Mouse (Mus musculus) liver, postnatal 0 days (tissue): ENCODE results near the gene Stk25. TPM values are rescaled to one million over a fixed set of nuclear protein-coding genes. Genes with fewer than 3 reads are reported as not detected.
"Not testable (repeated sequence)": the region's sequence is repeated elsewhere in the genome, so short reads cannot be mapped to it uniquely, and the experiment has no call there.

ENCODE experiments used
- ATAC-seq: fragments of 200-750 bp; cut with Nextera tagmentation; 2 replicates; pipeline ENCODE4 v1.8.0; 2017; ENCODE audit warnings: mild to moderate bottlenecking, moderate library complexity
- DNase-seq: peaks from one replicate; pipeline ENCODE4 v3.0.0-alpha.2; 2016
- H3K27ac ChIP-seq: fragments of 300-500 bp; sonication (generic); 2 replicates; pipeline ENCODE4 v1.5.1; 2014; ENCODE audit warnings: antibody characterized with exemption, moderate library complexity, mild to moderate bottlenecking, low read depth
- H3K27me3 ChIP-seq: fragments of 300-500 bp; sonication (generic); 2 replicates; pipeline ENCODE4 v1.6.1; 2014; ENCODE audit warnings: low read length, control low read depth, mixed read lengths; ENCODE audit not compliant: insufficient read depth
- H3K36me3 ChIP-seq: fragments of 300-500 bp; sonication (generic); replicated peaks from 2 replicates; pipeline ENCODE4 v1.6.1; 2014; ENCODE audit warnings: mild to moderate bottlenecking, control low read depth, low read length, moderate library complexity, mixed read lengths; ENCODE audit not compliant: insufficient read depth
- H3K4me1 ChIP-seq: fragments of 300-500 bp; sonication (generic); 2 replicates; pipeline ENCODE4 v1.6.1; 2014; ENCODE audit warnings: antibody characterized with exemption, mild to moderate bottlenecking, control low read depth; ENCODE audit not compliant: insufficient read depth
- H3K4me2 ChIP-seq: fragments of 300-500 bp; sonication (generic); 2 replicates; pipeline ENCODE4 v1.6.1; 2014; ENCODE audit warnings: low read depth, mild to moderate bottlenecking, low read length, moderate library complexity, mixed read lengths
- H3K4me3 ChIP-seq: fragments of 300-500 bp; sonication (generic); 2 replicates; pipeline ENCODE4 v1.5.1; 2014; ENCODE audit warnings: low read depth, low read length
- H3K9ac ChIP-seq: fragments of 300-500 bp; sonication (generic); replicated peaks from 2 replicates; pipeline ENCODE4 v1.6.1; 2014; ENCODE audit warnings: mild to moderate bottlenecking, moderate library complexity
- H3K9me3 ChIP-seq: fragments of 300-500 bp; sonication (generic); 2 replicates; pipeline ENCODE4 v1.6.1; 2016; ENCODE audit warnings: mild to moderate bottlenecking, control low read depth, low read length, mixed read lengths
- CTCF ChIP-seq: sonication (generic); IDR thresholded peaks from 2 replicates; pipeline ENCODE4 v1.5.1; 2016; ENCODE audit warnings: antibody characterized with exemption, low read depth
- EP300 ChIP-seq: IDR thresholded peaks from 2 replicates; pipeline ENCODE4 v1.6.1; 2016; ENCODE audit warnings: antibody characterized with exemption, low read depth, mild to moderate bottlenecking
- WGBS: fragments of 180-500 bp; shearing (Covaris S2); extraction: QIAGEN DNeasy Blood & Tissue Kit; methylation state at CpG from one replicate; pipeline ENCODE4 v1.1.7; 2014; ENCODE audit not compliant: insufficient replicate concordance; 5-methylcytosine and 5-hydroxymethylcytosine counted together
- polyA plus RNA-seq: library from polyadenylated mRNA; unstranded; fragments of >200 nt; fragmentation: Nextera tagmentation; extraction: Ambion mirVana; gene quantifications from 2 replicates; pipeline ENCODE4 v1.2.1, GENCODE M21; 2015

Gene Stk25
- 39.6 and 41.3 TPM in 2 replicates for polyA plus RNA-seq

DNA sequence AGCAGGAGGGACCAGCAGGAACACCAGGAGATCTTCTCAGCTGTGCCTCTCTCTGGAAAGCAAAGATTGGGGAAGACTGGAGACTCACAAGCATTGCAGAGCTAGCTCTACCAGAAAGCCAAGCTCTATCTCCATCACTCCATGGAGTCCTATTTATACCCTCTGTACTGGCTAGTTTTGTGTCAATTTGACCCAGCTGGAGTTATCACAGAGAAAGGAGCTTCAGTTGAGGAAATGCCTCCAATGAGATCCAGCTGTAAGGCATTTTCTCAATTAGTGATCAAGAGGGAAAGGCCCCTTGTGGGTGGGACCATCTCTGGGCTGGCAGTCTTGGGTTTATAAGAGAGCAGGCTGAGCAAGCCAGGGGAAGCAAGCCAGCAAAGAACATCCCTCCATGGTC, at the start of gene Stk25:
Gene Stk25, minus strand, starts transcription at position 101 of the 400 bp plus-strand sequence.
- ATAC-seq, DNase-seq, H3K9ac ChIP-seq, H3K27me3 ChIP-seq, H3K9me3 ChIP-seq, H3K4me3 ChIP-seq, H3K36me3 ChIP-seq, H3K4me1 ChIP-seq, H3K27ac ChIP-seq, H3K4me2 ChIP-seq: not testable (repeated sequence)

DNA sequence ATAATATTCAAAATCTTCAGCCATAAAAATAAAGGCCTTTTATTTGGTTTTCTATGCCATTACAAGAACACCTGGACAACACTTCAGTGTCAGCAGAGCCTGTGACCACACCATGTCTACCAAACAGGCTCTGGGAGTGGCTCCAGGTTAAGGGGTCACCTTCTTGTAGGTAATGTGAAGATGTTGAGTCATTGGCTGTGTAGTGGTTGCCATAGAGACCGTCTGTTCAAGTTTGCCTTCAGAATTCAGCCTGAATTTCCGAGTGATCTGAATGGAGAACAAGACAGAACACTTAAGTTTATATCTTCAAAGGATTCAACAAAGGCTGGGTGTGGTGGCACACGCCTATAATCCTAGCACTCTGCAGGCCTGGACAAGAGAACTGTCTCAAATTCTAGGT, 46.9 kb upstream of the Stk25 start:
- Histone ChIP-seq H3K4me1 (no peaks in the 10 kb centered on the region), H3K9me3 (no peaks in the 10 kb centered on the region), H3K27me3 (no peaks in the 10 kb centered on the region), H3K4me3 (no peak overlapping the region), H3K36me3 (peaks cover 10% of the 10 kb centered on the region), H3K9ac (no peak overlapping the region), H3K4me2 (no peak overlapping the region), H3K27ac (no peak overlapping the region)
- TF ChIP-seq CTCF (no peak), EP300 (no peak)
- DNase-seq (no peak), ATAC-seq (no peak)
- WGBS: 82% methylated on average over 3 of the region's 3 CpGs

DNA sequence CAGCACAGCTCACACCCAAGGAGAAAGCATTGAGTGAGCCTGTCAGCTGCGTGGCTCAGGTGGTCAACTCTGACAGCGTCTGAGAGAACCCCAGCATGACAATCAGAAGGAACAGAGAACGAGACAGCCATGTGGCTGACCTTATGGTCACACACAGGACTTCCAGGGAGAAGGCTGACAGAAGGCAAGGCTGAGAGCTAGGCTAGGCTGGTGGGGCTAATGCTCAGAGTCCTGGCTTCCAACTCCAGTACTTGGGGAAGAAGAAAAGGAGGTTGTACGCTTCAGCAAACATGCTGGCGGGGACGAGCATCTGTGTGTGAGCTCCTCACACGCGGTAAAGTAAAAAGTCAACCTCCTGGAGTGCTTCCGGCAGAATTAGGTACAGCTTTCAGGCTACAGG, 45.9 kb upstream of the Stk25 start:
- H3K27me3 ChIP-seq: no peaks in the 10 kb centered on the region
- H3K4me3 ChIP-seq: no peak overlapping the region
- 88% methylated on average over 9 of the region's 9 CpGs for WGBS

GRCm38 (mm10) chr1:93703472-93704048, 45.1 kb upstream of the Stk25 start:
- Histone ChIP-seq H3K4me1 (no peaks in the 10 kb centered on the region), H3K9me3 (no peaks in the 10 kb centered on the region), H3K27me3 (no peaks in the 10 kb centered on the region), H3K9ac (no peak overlapping the region), H3K4me3 (no peak overlapping the region), H3K36me3 (peaks cover 10% of the 10 kb centered on the region), H3K4me2 (no peak overlapping the region), H3K27ac (no peak overlapping the region)
- ATAC-seq (no peak), DNase-seq (no peak)
- WGBS: 84% methylated on average over 10 of the region's 10 CpGs
- TF ChIP-seq CTCF (no peak), EP300 (no peak)

More for the DNA sequence above, 45.9 kb upstream of the Stk25 start:
- DNase-seq: no peak
- no peak overlapping the region for H3K4me2 ChIP-seq
- H3K36me3 ChIP-seq: peaks cover 10% of the 10 kb centered on the region
- no peak overlapping the region for H3K9ac ChIP-seq
- H3K27ac ChIP-seq: no peak overlapping the region
- TF ChIP-seq CTCF (no peak), EP300 (no peak)
- no peaks in the 10 kb centered on the region for H3K9me3 ChIP-seq
- no peak for ATAC-seq
- H3K4me1 ChIP-seq: no peaks in the 10 kb centered on the region

GRCm38 (mm10) chr1:93702106-93702505, 43.6 kb upstream of the Stk25 start:
- Histone ChIP-seq H3K36me3 (peaks cover 10% of the 10 kb centered on the region), H3K27me3 (no peaks in the 10 kb centered on the region), H3K4me1 (no peaks in the 10 kb centered on the region), H3K9ac (no peak overlapping the region), H3K4me2 (no peak overlapping the region), H3K4me3 (no peak overlapping the region), H3K9me3 (no peaks in the 10 kb centered on the region), H3K27ac (no peak overlapping the region)
- no peak for DNase-seq
- ATAC-seq: no peak
- TF ChIP-seq CTCF: no peak
- TF ChIP-seq EP300: no peak
- 64% methylated on average over 1 of the region's 1 CpGs for WGBS

DNA sequence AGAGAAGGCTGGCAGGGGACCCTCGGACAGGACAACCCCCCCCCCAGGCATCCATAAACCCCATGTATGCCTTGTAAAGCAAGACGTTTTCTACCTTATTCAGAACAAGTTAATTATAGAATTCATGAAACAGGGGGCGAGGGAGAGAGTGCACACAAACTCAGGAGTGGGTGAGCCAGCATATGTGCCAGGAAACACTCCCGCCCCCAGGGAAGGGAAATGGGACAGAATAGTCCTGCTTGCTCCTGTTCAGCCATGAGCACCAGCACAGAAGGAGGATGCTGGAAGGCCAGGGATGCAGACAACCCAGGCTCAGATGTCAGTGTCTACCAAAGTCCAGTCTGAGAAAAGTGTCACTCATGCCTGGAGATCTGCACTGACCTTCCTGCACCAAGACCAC, 40.7 kb upstream of the Stk25 start:
- no peak for ATAC-seq
- TF ChIP-seq EP300 (no peak), CTCF (no peak)

GRCm38 (mm10) chr1:93697317-93697716, 38.9 kb upstream of the Stk25 start:
- H3K4me2 ChIP-seq: no peak overlapping the region
- 37% methylated on average over 3 of the region's 3 CpGs for WGBS
- H3K27ac ChIP-seq: no peak overlapping the region
- no peak for ATAC-seq
- 0 out of 2 replicates have a peak, but pooled peaks cover 3% of the 10 kb centered on the region for H3K4me1 ChIP-seq
- no peaks in the 10 kb centered on the region for H3K9me3 ChIP-seq
- TF ChIP-seq CTCF (no peak), EP300 (no peak)
- no peaks in the 10 kb centered on the region for H3K36me3 ChIP-seq
- no peak for DNase-seq
- no peak overlapping the region for H3K9ac ChIP-seq
- no peaks in the 10 kb centered on the region for H3K27me3 ChIP-seq
- H3K4me3 ChIP-seq: no peak overlapping the region

More for the DNA sequence above, 40.7 kb upstream of the Stk25 start:
- Histone ChIP-seq H3K4me1 (0 out of 2 replicates have a peak, but pooled peaks cover 3% of the 10 kb centered on the region), H3K27me3 (no peaks in the 10 kb centered on the region), H3K9me3 (no peaks in the 10 kb centered on the region), H3K36me3 (no peaks in the 10 kb centered on the region; the same call in none of the 2 replicates), H3K27ac (no peak overlapping the region), H3K4me2 (no peak overlapping the region), H3K4me3 (no peak overlapping the region), H3K9ac (no peak overlapping the region)
- WGBS: 73% methylated on average over 4 of the region's 4 CpGs
- no peak for DNase-seq
